Mouse (Mus musculus) erythroid progenitor cell, adult 5-6 weeks (primary cell): ENCODE results near the gene Akap7. TPM values are rescaled to one million over a fixed set of nuclear protein-coding genes. Genes with fewer than 3 reads are reported as not detected.

ENCODE experiments used
- ATAC-seq: replicated peaks from 2 replicates; pipeline ENCODE4 v1.8.0; 2016; ENCODE audit warnings: moderate number of reproducible peaks, mild to moderate bottlenecking, moderate TSS enrichment, inconsistent platforms; ENCODE audit not compliant: poor library complexity, low FRiP score, severe bottlenecking
- total RNA-seq, 2 experiments: library from RNA; stranded (forward) in 1 of 2; stranded (reverse) in 1 of 2; fragments of 150-400 nt in 1 of 2; fragments of 186-747, 209-891 nt in 1 of 2; gene quantifications; 2 replicates each; pipeline versions ENCODE4 v1.2.3 to v1.2.4; 2015 to 2017; ENCODE audit warnings: low replicate concordance in 2 of 2

The Akap7 gene
- total RNA-seq, 2 experiments from 2014 or later = 82.3 to 87.2 TPM

DNA sequence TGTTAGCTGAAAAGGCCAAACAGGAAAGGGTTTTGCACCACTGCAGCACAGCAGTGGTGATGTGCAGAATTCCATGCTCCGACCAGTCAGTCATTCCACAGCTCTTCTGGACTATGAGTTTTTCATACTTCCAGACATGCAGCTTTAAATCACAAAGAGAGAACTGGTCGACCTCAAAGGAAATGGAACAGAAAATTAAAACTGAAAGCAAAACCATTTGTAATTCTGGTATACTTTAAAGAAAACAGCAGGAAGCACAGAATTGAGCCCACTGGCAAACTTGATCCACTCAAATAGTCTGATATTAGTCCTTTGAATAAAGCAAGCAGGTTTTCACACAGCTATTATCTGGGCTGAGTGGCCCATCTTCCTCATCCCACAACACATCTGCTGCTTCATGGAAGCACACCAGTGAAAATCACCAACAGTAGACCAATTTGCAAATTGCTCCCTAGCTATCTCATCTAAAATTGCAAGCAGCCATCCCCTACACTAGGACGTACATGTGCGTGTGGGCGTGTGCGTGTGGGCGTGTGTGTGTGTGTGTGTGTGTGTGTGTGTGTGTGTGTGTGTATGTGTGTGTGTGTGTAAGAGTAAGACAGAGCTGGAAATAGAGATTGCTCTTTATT, 156.4 kb downstream of the Akap7 start:
- ATAC-seq = no peak

DNA sequence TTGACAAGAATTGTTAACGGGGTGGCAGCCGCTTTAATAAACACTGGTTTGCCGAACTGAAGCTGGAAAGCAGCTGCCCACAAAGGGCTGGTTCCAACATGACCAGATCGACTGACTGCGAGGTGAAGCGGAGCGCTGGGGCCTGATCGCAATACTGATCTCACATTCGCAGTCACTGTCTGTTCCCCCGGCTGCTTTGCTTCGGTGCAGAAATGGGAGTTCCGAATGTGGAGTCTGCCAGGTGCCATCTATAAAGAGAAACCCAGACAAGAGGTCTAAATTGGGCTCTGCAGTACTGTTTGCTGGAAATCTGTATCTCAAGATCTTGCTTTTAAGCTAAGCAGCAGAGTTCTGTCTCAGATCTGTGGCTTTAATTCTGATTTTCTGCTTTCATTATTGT, 161.8 kb downstream of the Akap7 start:
- ATAC-seq = no peak

DNA sequence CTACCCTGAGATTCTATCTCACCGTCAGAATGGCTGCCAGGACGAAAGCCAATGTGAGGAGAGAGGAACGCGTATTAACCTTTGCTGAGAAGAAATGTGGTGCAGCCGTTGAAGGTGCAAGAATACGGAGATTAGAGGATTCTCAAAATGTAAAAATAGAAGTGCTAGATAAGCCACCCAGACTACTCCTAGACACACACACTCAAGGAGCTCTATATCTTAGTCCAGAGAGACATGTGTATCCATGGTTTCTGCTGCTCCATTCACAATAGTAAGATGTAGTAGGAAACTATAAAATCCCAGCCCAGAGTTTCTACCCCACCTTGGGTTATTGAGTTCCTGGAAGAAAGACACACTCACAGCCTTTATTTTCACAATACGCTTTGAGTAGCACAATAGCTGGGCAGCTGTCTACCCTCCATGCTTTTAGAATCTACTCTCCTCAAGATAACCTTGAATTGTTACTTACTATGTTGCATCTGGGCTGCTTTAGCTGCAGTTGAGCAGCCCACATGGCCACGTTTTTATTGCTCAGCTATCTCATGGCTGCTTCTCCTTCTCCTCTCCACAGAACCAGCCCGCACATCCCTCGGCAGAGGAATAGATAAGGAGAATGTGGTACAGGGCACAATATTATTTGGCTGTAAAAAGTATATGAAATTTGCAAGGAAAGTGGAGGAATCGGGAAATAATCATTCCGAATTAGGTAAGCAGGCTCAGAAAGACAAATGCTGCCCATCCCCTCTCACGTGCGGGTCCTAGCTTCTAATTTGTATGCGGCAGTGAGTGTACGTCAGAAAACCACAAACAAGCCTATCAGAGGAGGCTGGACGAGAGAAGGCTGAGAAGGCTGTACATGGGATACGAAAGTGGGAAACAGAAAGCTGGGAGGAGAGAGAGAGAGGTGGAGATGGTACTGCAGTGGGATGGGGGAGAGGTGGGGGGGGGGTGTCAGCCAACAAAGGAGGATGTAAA, 162.6 kb downstream of the Akap7 start:
- no peak for ATAC-seq

DNA sequence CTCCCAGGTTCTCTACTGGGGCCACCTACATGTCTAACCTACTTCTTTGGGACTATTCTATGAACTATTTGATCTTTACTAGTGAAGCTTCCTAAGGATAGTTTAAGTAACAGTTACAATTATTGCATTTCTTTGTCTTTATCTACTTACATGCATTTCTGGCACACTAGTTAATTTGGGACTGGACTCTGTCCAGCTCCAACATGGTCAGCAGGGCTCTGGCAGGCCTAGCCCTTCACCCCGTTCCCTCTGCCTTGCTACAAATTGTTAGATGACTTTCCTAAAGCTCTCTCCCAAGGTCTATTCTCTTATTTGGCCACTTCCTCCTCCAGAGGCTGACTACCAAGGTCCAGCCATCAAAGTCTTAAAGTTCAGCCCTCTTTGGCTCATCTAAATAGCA, 165.9 kb downstream of the Akap7 start:
- no peak for ATAC-seq

DNA sequence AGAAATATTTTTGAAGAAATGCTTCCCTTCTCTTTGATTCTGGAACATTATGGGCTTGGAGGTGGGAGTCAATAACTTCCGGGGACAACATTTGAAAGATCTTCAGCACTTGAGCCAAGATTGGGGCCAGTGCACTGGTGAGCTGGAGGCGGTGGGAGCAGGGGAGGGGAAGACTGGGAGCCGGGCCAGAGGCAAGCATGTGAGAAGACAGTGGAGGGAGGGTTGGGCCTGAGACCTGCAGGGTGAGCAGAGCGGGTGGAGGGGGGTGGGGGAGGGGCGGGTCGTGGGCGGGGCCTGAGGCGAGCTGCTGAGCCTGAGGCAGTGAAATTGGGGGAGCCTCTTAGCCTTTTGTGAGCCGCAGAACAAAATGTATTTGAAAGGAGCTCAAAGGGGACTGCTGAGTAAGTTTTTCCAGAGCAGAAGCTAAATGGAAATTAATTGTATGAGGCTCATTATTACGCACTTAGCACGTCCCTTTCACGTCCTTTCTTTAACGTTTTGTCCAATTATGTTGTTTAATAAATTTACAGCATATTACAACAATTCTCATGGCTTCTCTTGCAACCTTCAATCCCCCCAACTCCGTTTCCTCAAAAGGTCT, 167.4 kb downstream of the Akap7 start:
- ATAC-seq = no peak

DNA sequence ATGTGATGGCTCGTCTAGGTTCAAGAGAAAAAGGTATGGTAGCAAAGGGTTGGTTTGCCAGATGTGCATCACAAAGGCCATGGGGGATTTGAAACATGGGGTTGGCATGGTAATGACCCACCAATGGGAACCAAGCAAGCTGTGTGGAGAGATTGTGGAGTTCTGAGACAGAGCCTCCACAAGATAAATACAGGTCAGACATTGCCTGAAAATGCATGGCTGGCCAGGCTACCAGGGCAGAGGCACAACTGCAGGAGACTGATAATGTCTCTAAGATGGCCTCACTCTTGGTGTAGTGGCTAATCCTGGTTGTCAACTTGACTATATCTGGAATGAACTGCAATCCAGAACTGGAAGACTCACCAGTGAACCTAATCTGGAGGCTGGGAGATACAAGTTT, 174.1 kb downstream of the Akap7 start:
- no peak for ATAC-seq

DNA sequence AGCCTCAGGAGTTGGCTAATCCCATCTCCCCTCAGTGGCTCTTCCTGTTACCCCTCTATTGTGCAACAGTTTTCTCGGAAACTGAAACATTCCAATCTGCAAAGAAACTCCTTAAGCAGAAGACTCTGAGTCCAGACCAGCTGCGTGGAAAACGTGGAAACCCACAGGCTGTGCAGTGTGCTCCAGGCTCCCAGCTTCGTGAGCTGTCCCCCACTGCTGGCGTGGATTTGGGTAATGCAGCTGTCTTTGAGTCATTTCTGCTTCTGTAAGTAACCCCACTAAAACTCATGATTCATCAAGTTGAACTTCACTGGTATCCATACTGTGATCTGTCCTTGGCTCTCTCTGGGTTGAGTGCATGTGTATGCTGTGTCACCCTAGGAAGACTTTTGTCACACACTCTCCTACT, 179.2 kb downstream of the Akap7 start:
- ATAC-seq = no peak

DNA sequence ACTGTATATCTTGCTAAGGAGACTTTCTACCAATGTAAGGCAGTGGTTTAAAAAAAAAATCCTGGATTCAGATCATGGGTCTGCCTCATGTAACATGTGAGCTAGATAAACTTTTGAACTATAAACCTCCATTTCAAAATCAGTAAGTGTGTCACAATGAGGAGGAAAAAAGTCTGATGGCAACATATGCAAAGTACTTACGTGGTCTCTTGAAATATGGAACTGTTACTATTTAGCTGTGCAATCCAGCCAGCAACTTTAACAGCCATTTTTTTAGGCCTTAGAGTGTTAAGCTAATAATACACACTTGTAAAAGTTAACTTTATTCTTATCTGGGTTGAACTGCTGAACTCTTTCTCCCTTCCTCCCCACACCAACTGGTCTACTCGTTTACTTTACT, 181.6 kb downstream of the Akap7 start:
- no peak for ATAC-seq

DNA sequence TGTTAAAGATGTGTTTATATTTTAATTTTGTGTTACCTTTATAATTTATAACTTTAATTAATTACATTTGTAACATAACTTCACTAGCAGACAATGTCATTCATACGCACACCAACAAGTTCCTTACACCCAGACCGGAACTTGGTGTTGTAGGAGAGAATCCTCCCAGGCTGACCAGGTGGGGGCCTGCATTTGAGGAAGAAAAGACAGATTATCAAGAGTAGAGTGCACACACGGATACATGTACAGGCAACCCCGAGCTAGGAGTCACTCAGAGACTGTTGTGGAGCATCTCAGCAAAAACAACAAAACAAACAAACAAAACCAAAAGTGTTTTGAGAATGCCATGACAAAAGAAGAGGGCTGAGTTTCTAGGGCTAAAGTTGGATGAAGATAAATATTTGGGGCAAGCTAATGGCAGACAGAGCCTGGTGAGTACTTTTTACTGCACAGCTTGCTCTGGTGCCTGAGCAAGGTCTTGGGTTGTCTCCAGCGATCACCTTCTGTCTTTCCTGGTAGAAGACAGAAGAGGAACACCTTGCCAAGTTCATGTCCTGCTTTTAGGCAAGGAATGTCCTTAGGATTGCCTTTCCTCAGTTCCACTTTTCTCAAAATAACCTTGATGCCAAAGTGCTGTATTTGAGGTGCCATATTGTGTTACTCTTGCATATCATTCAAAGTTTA, 186.7 kb downstream of the Akap7 start:
- ATAC-seq = no peak

Other genes with a start within 250 kb of the Akap7 start
- 9.6 and 17.7 TPM in 2 replicates for gene Epb41l2, start 51.9 kb upstream of the Akap7 start, total RNA-seq (2015; ENCODE audit: low replicate concordance)
- gene Epb41l2, start 51.9 kb upstream of the Akap7 start, total RNA-seq (2017; ENCODE audit: low replicate concordance) = 7.4 and 13.5 TPM in 2 replicates
- not detected in 2 replicates for gene Smlr1, start 228.4 kb upstream of the Akap7 start, total RNA-seq (2015; ENCODE audit: low replicate concordance)
- not detected in 2 replicates for gene Smlr1, start 228.4 kb upstream of the Akap7 start, total RNA-seq (2017; ENCODE audit: low replicate concordance)